ENCODE assay signal across 9 mouse cellular contexts in genomic region chr17:33539106-33539675, GRCm38 (mm10). TPM values are rescaled to one million over a fixed set of nuclear protein-coding genes. Genes with fewer than 3 reads are reported as not detected.
DNase-seq lines count a peak whose midpoint lies in the region; ATAC-seq and TF ChIP-seq lines count a peak whose summit lies in the region.
"Had no signal": no experiment of that assay in that cellular context is flagged by ENCODE, and none has a peak within 500 bp of the region (broad histone marks: within the 10 kb centered on the region; RNA-seq: fewer than 3 reads in every experiment).

No protein-coding gene starts in this region.

- no peaks in the 10 kb centered on the region for H3K9me3 ChIP-seq in hindbrain, postnatal 0 days (ENCODE audit: low read length)
- H3K9me3 ChIP-seq: hindbrain, embryonic 15.5 days had no signal

- TF ChIP-seq CTCF in hindbrain, postnatal 0 days (IDR thresholded peaks at IDR 0.05; ENCODE audit: low read depth), result peak; percentile 87

- H3K9ac ChIP-seq in hindbrain, postnatal 0 days (replicated peaks; ENCODE audit: low read length), result no peak overlapping the region
- H3K9ac ChIP-seq: hindbrain, embryonic 15.5 days had no signal

- no peak overlapping the region for H3K4me2 ChIP-seq in hindbrain, postnatal 0 days (ENCODE audit: low read depth, low read length)
- H3K4me2 ChIP-seq: hindbrain, embryonic 15.5 days had no signal

- WGBS in hindbrain, postnatal 0 days, result 90% methylated on average over 3 of the region's 3 CpGs

- no peak overlapping the region for H3K4me3 ChIP-seq in hindbrain, postnatal 0 days (ENCODE audit: low read length)
- H3K4me3 ChIP-seq: hindbrain, embryonic 15.5 days had no signal

- no peaks in the 10 kb centered on the region for H3K4me1 ChIP-seq in hindbrain, postnatal 0 days (ENCODE audit: insufficient read depth, low read length)
- H3K4me1 ChIP-seq: hindbrain, embryonic 15.5 days had no signal

- H3K36me3 ChIP-seq in hindbrain, postnatal 0 days (ENCODE audit: insufficient read depth, low read length), result peaks cover 20% of the 10 kb centered on the region

- no peaks in the 10 kb centered on the region for H3K27me3 ChIP-seq in hindbrain, postnatal 0 days (ENCODE audit: insufficient read depth, low read length)
- H3K27me3 ChIP-seq: hindbrain, embryonic 15.5 days had no signal

- DNase-seq in frontal cortex, postnatal 36 days (ENCODE audit: low spot score in 2 of 2), result peak; percentile 7 to 46
- DNase-seq in right cerebral cortex, adult 18-20 months, result peak; percentile 38
- no peak for DNase-seq in right cerebral cortex, postnatal 36 days (ENCODE audit: low spot score in 2 of 2)
- peak; percentile 67 to 77 for DNase-seq in cerebellum, adult 18-20 months
- DNase-seq in hindbrain, postnatal 0 days (ENCODE audit: low spot score), result peak; percentile 76
- peak; percentile 65 for DNase-seq in lung, postnatal 25 days (ENCODE audit: low spot score)
- DNase-seq in thymus, postnatal 25 days, result peak; percentile 58

- no peak for ATAC-seq in frontal cortex, adult (ENCODE audit: low TSS enrichment)
- ATAC-seq in hindbrain, postnatal 0 days, result peak; percentile 67

- no peak overlapping the region for H3K27ac ChIP-seq in hindbrain, postnatal 0 days
- H3K27ac ChIP-seq: hindbrain, embryonic 15.5 days had no signal

RNA-seq across cellular contexts. Expression of gene Adamts10, which starts 15.2 kb away (rescaled TPM):
- total RNA-seq in hindbrain, postnatal 0 days (2014; rRNA removed), result 49.3 and 56.4 TPM in 2 replicates
- polyA plus RNA-seq in hindbrain, postnatal 0 days (2015; fragmentation: Nextera tagmentation; extraction: Ambion mirVana), result 35.6 and 35.9 TPM in 2 replicates

RNA-seq across cellular contexts. Expression of gene Myo1f, which starts 16.3 kb away (rescaled TPM):
- total RNA-seq in hindbrain, postnatal 0 days (2014; rRNA removed), result 2.6 and 2.7 TPM in 2 replicates
- 1.2 TPM in 2 replicates for polyA plus RNA-seq in hindbrain, postnatal 0 days (2015; fragmentation: Nextera tagmentation; extraction: Ambion mirVana)

Comparison
In these comparisons a context has a peak if more than half of its experiments do, and no peak if none do; other contexts are left out.
1. DNase-seq: peak in frontal cortex, postnatal 36 days (2 of 2), right cerebral cortex, adult 18-20 months (single experiment), cerebellum, adult 18-20 months (2 of 2), hindbrain, postnatal 0 days (single experiment), lung, postnatal 25 days (single experiment) and thymus, postnatal 25 days (single experiment); none in right cerebral cortex, postnatal 36 days (0 of 2).